Mouse (Mus musculus): ENCODE measurements around the gene Pnpo. TPM values are rescaled to one million over a fixed set of nuclear protein-coding genes. Genes with fewer than 3 reads are reported as not detected.

The Pnpo gene
- polyA plus RNA-seq, 1 experiment = 19.8 TPM

Other genes with a start within 250 kb of the Pnpo start
- 4.0 and 7.6 TPM in 2 replicates for gene Snx11, start 166.4 kb downstream of the Pnpo start, polyA plus RNA-seq (2012; ENCODE audit: insufficient read depth, insufficient read length, missing spikeins)
- 24.3 and 31.2 TPM in 2 replicates for gene Cbx1, start 154.9 kb downstream of the Pnpo start, polyA plus RNA-seq (2012; ENCODE audit: insufficient read depth, insufficient read length, missing spikeins)
- 333 and 448 TPM in 2 replicates for gene Nfe2l1, start 114.0 kb downstream of the Pnpo start, polyA plus RNA-seq (2012; ENCODE audit: insufficient read depth, insufficient read length, missing spikeins)
- gene Copz2, start 94.1 kb downstream of the Pnpo start, polyA plus RNA-seq (2012; ENCODE audit: insufficient read depth, insufficient read length, missing spikeins) = 55.7 and 98.7 TPM in 2 replicates
- gene Cdk5rap3, start 27.5 kb downstream of the Pnpo start, polyA plus RNA-seq (2012; ENCODE audit: insufficient read depth, insufficient read length, missing spikeins) = 19.5 and 27.2 TPM in 2 replicates
- gene Prr15l, start 15.9 kb downstream of the Pnpo start, polyA plus RNA-seq (2012; ENCODE audit: insufficient read depth, insufficient read length, missing spikeins) = not detected in 2 replicates
- gene Sp2, start 39.0 kb upstream of the Pnpo start, polyA plus RNA-seq (2012; ENCODE audit: insufficient read depth, insufficient read length, missing spikeins) = 11.8 and 13.1 TPM in 2 replicates
- gene Sp6, start 69.4 kb upstream of the Pnpo start, polyA plus RNA-seq (2012; ENCODE audit: insufficient read depth, insufficient read length, missing spikeins) = not detected in 2 replicates
- gene Scrn2, start 86.0 kb upstream of the Pnpo start, polyA plus RNA-seq (2012; ENCODE audit: insufficient read depth, insufficient read length, missing spikeins) = 13.1 and 13.4 TPM in 2 replicates
- gene Lrrc46, start 97.4 kb upstream of the Pnpo start, polyA plus RNA-seq (2012; ENCODE audit: insufficient read depth, insufficient read length, missing spikeins) = 1.1 TPM in 1 of 2 replicates, not detected in the other
- 121 and 122 TPM in 2 replicates for gene Mrpl10, start 97.6 kb upstream of the Pnpo start, polyA plus RNA-seq (2012; ENCODE audit: insufficient read depth, insufficient read length, missing spikeins)
- 0.87 and 1.6 TPM in 2 replicates for gene Osbpl7, start 106.6 kb upstream of the Pnpo start, polyA plus RNA-seq (2012; ENCODE audit: insufficient read depth, insufficient read length, missing spikeins)
- 0.75 and 1.1 TPM in 2 replicates for gene Tbx21, start 171.3 kb upstream of the Pnpo start, polyA plus RNA-seq (2012; ENCODE audit: insufficient read depth, insufficient read length, missing spikeins)
- 27.4 and 29.8 TPM in 2 replicates for gene Tbkbp1, start 207.5 kb upstream of the Pnpo start, polyA plus RNA-seq (2012; ENCODE audit: insufficient read depth, insufficient read length, missing spikeins)
- 40.7 and 57.4 TPM in 2 replicates for gene Kpnb1, start 243.9 kb upstream of the Pnpo start, polyA plus RNA-seq (2012; ENCODE audit: insufficient read depth, insufficient read length, missing spikeins)

Data from brown adipose tissue, adult 24 weeks (tissue).